ENCODE assay signal across 8 mouse cellular contexts in the genomic region with DNA sequence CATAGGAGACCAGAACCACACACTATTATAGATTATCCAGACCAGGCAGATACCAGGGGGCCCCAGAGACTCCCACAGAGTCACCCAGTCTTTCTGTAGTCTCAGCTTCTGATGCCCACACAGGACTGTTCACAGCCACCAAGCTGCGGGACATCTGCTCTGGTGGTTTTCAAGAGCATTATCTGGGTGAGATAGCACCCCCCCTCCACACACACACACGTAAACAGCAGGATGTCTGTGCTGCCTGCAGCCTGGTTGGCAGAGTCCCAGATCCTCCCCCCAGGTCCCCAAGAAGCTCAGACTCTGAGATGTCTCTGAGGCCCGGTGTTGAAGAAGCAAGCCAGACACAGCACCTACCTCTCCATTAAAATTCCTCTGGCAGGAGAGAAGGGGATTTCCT. TPM values are rescaled to one million over a fixed set of nuclear protein-coding genes. Genes with fewer than 3 reads are reported as not detected.
DNase-seq lines count a peak whose midpoint lies in the region; ATAC-seq and TF ChIP-seq lines count a peak whose summit lies in the region.

No protein-coding gene starts in this region.

- no peaks in the 10 kb centered on the region for H3K36me3 ChIP-seq in embryonic facial prominence, embryonic 14.5 days (ENCODE audit: control insufficient read depth, insufficient read depth, low read length)

- TF ChIP-seq POLR2A in olfactory bulb, adult 2 months (IDR thresholded peaks at IDR 0.05; ENCODE audit: insufficient read depth, low read depth, low read length) = no peak

- 22% methylated on average over 3 of the region's 3 CpGs for WGBS in embryonic facial prominence, embryonic 14.5 days
- 22% methylated on average over 3 of the region's 3 CpGs for WGBS in olfactory bulb, adult 2 months

- H3K4me3 ChIP-seq in left cerebral cortex, adult 2 months = no peak overlapping the region
- no peak overlapping the region for H3K4me3 ChIP-seq in embryonic facial prominence, embryonic 14.5 days (ENCODE audit: low read depth, low read length)
- H3K4me3 ChIP-seq in olfactory bulb, adult 2 months (ENCODE audit: insufficient read depth, low read depth, low read length) = no peak overlapping the region

- TF ChIP-seq CTCF in left cerebral cortex, adult 2 months (IDR thresholded peaks at IDR 0.05) = no peak; the same call in 1 of the 2 replicates
- TF ChIP-seq CTCF in olfactory bulb, adult 2 months (IDR thresholded peaks at IDR 0.05; ENCODE audit: insufficient read depth, low read depth, low read length) = no peak

- H3K4me2 ChIP-seq in embryonic facial prominence, embryonic 14.5 days (ENCODE audit: low read depth, low read length) = no peak overlapping the region

- no peaks in the 10 kb centered on the region for H3K27me3 ChIP-seq in embryonic facial prominence, embryonic 14.5 days (replicated peaks; ENCODE audit: control insufficient read depth, insufficient read depth, low read length)

- peak; percentile 52 to 55 for DNase-seq in cerebellum, postnatal 14 days
- DNase-seq in cerebellum, adult 11-12 months = no peak
- no peak for DNase-seq in left cerebral cortex, adult 2 months (ENCODE audit: extremely low spot score in 1 of 2, low spot score in 2 of 2)
- no peak for DNase-seq in left cerebral cortex, adult 11 months (ENCODE audit: low spot score)
- DNase-seq in embryonic facial prominence, embryonic 14.5 days (ENCODE audit: low spot score) = no peak
- DNase-seq in adrenal gland, adult 2 months = no peak

- ATAC-seq in embryonic facial prominence, embryonic 14.5 days (ENCODE audit: low read depth) = no peak; the same call in 1 of the 2 replicates
- ATAC-seq in granulocyte monocyte progenitor cell, adult 5-6 weeks (replicated peaks; ENCODE audit: poor library complexity, severe bottlenecking) = no peak

- H3K9ac ChIP-seq in embryonic facial prominence, embryonic 14.5 days (ENCODE audit: low read depth, low read length) = no peak overlapping the region

- peak overlapping the region; percentile 74 for H3K27ac ChIP-seq in left cerebral cortex, adult 2 months
- peak overlapping the region; percentile 2; the same call in 1 of the 2 replicates for H3K27ac ChIP-seq in embryonic facial prominence, embryonic 14.5 days (replicated peaks; ENCODE audit: low read depth, low read length)
- H3K27ac ChIP-seq in olfactory bulb, adult 2 months (ENCODE audit: insufficient read depth, low read depth, low read length) = 0 out of 2 replicates have a peak overlapping the region, but pooled peaks have one; percentile 6

- intact Hi-C loops in left cerebral cortex, adult 2 months (cut with DNase I) = no loop called here

- H3K4me1 ChIP-seq in embryonic facial prominence, embryonic 14.5 days (ENCODE audit: control insufficient read depth, insufficient read depth, low read length) = peaks cover 15% of the 10 kb centered on the region
- H3K4me1 ChIP-seq in olfactory bulb, adult 2 months (ENCODE audit: control insufficient read depth, insufficient read depth, low read length) = peaks cover 71% of the 10 kb centered on the region

- H3K9me3 ChIP-seq in embryonic facial prominence, embryonic 14.5 days (ENCODE audit: control insufficient read depth, low read length) = no peaks in the 10 kb centered on the region

RNA-seq across cellular contexts. Expression of a gene that starts 2.3 kb away (rescaled TPM):
- total RNA-seq in left cerebral cortex, adult 2 months (2021) = under 1 TPM in 1 of 2 experiments, not detected in 1; 0.25 TPM
- 151 and 157 TPM in 2 replicates for polyA plus RNA-seq in embryonic facial prominence, embryonic 14.5 days (2014; fragmentation: Nextera tagmentation; extraction: Ambion mirVana)
- polyA plus RNA-seq in olfactory bulb, adult 2 months (2012; ENCODE audit: insufficient read depth, insufficient read length, low replicate concordance, missing spikeins) = not detected in 2 replicates
- total RNA-seq in granulocyte monocyte progenitor cell, adult 5-6 weeks (2014; fragmentation: Nextera tagmentation) = not detected in 2 replicates
- total RNA-seq in granulocyte monocyte progenitor cell, adult 5-6 weeks (2017) = not detected in 2 replicates
- under 1 TPM in 1 of 2 experiments, not detected in 1; 0.38 TPM for total RNA-seq in adrenal gland, adult 2 months (2021)
- polyA plus RNA-seq in adrenal gland, adult 2 months (2012; rRNA removed) = 0.25 and 0.59 TPM in 2 replicates

RNA-seq across cellular contexts. Expression of a gene that starts 13.6 kb away (rescaled TPM):
- 10 to 100 TPM; 14.0 TPM for total RNA-seq in left cerebral cortex, adult 2 months (2021)
- 23.3 and 27.0 TPM in 2 replicates for polyA plus RNA-seq in embryonic facial prominence, embryonic 14.5 days (2014; fragmentation: Nextera tagmentation; extraction: Ambion mirVana)
- not detected in 2 replicates for polyA plus RNA-seq in olfactory bulb, adult 2 months (2012; ENCODE audit: insufficient read depth, insufficient read length, low replicate concordance, missing spikeins)
- total RNA-seq in granulocyte monocyte progenitor cell, adult 5-6 weeks (2014; fragmentation: Nextera tagmentation) = not detected in 2 replicates
- total RNA-seq in granulocyte monocyte progenitor cell, adult 5-6 weeks (2017) = 4.7 and 6.3 TPM in 2 replicates
- total RNA-seq in adrenal gland, adult 2 months (2021) = 1 to 10 TPM; 1.1 to 1.6 TPM
- polyA plus RNA-seq in adrenal gland, adult 2 months (2012; rRNA removed) = 0.20 and 0.57 TPM in 2 replicates

RNA-seq across cellular contexts. Expression of a gene that starts 39.7 kb away (rescaled TPM):
- 100 to 1,000 TPM; 180 to 188 TPM for total RNA-seq in left cerebral cortex, adult 2 months (2021)
- 1.5 and 1.8 TPM in 2 replicates for polyA plus RNA-seq in embryonic facial prominence, embryonic 14.5 days (2014; fragmentation: Nextera tagmentation; extraction: Ambion mirVana)
- polyA plus RNA-seq in olfactory bulb, adult 2 months (2012; ENCODE audit: insufficient read depth, insufficient read length, low replicate concordance, missing spikeins) = not detected in 2 replicates
- total RNA-seq in granulocyte monocyte progenitor cell, adult 5-6 weeks (2014; fragmentation: Nextera tagmentation) = not detected in 2 replicates
- total RNA-seq in granulocyte monocyte progenitor cell, adult 5-6 weeks (2017) = not detected in 2 replicates
- total RNA-seq in adrenal gland, adult 2 months (2021) = 100 to 1,000 TPM; 110 to 198 TPM
- 180 and 209 TPM in 2 replicates for polyA plus RNA-seq in adrenal gland, adult 2 months (2012; rRNA removed)

Comparison
In these comparisons a context has a peak if more than half of its experiments do, and no peak if none do; other contexts are left out.
1. DNase-seq: peak in cerebellum, postnatal 14 days (2 of 2); none in cerebellum, adult 11-12 months (single experiment), left cerebral cortex, adult 2 months (0 of 2), left cerebral cortex, adult 11 months (single experiment), embryonic facial prominence, embryonic 14.5 days (single experiment) and adrenal gland, adult 2 months (single experiment).
2. H3K27ac ChIP-seq: peak in every context shown above with its lines; median percentile 74 in left cerebral cortex, adult 2 months; 6 in olfactory bulb, adult 2 months; 2 in embryonic facial prominence, embryonic 14.5 days.
3. RNA of a gene that starts 39.7 kb away (total RNA-seq): 110 to 198 TPM in adrenal gland, adult 2 months and 180 to 188 TPM in left cerebral cortex, adult 2 months; not detected in granulocyte monocyte progenitor cell, adult 5-6 weeks; every median in the first group is over 100 times any median in the second.